Mouse (Mus musculus) G1E (cell line): Measurements from ENCODE around the gene Trim45.

Experiments
- CTCF ChIP-seq: IDR thresholded peaks from 2 replicates; pipeline ENCODE4 v1.5.1; 2012; ENCODE audit warnings: low read depth, low read length, inconsistent platforms, mixed read lengths
- TAL1 ChIP-seq: conservative IDR thresholded peaks from 2 replicates; pipeline ENCODE4 v1.6.1; 2012; ENCODE audit warnings: low read depth, low read length, inconsistent platforms, mixed read lengths

DNA sequence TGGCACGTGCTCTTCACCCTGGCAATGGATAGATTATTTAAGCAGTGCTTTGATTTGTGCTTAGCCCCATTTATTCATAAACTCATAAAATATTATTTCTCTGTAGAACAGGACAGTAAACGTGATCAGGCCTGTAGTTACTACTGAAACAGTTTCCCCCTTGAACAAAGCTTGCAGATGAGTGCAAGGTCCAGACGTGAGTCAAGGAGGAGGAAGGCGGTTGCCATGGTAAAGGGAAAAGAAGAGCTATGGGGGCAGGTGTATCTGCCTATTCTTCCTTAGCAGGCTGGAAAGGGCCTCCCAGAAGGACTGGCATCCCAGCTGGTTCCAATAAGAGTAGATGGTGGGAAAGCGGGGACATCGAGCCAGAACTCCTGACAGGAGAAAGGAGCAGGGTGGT lies 40.6 kb upstream of the Trim45 start:
- TF ChIP-seq CTCF (no peak), TAL1 (no peak)
